Mouse (Mus musculus): ENCODE results near the gene Dlk1. TPM values are rescaled to one million over a fixed set of nuclear protein-coding genes. Genes with fewer than 3 reads are reported as not detected.

Dlk1 gene
- polyA plus RNA-seq, 1 experiment from 2014 or later: 272 TPM

- Histone ChIP-seq H3K9me3 (no peaks in the 10 kb centered on the region), H3K27me3 (peaks cover 5% of the 10 kb centered on the region; the same call in 1 of the 2 replicates), H3K36me3 (no peaks in the 10 kb centered on the region), H3K27ac (no peak overlapping the region), H3K9ac (no peak overlapping the region), H3K4me2 (no peak overlapping the region), H3K4me1 (peaks cover 38% of the 10 kb centered on the region), H3K4me3 (no peak overlapping the region)
- ATAC-seq (ENCODE audit: insufficient number of reproducible peaks, insufficient read depth, low FRiP score, low TSS enrichment, low read depth): no peak
- 76% methylated on average over 12 of the region's 12 CpGs for WGBS
Measured at GRCm38 (mm10) chr12:109420006-109420405, 32.6 kb upstream of the Dlk1 start.

DNA sequence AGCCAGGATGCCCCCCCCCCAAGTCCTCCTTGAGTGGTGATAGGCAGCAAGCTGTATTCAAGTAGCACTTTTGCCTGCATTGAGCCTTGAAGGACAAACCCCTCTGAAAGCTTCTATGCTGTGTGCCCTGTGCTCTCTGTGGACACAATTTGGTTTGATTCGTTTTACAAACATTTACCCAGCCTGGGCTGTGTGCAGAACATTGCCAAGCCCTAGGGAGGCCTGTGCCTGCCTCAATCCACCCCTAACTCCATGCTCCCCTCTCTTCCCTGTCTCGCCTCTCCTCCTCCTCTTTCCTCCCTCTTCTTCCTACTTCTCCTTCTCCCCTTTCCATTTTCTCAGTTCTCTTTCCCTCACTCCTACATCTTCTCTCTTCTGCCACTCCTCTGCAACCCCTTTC, 29.5 kb upstream of the Dlk1 start:
- H3K9me3 ChIP-seq: no peaks in the 10 kb centered on the region
- H3K9ac ChIP-seq: 0 out of 2 replicates have a peak overlapping the region, but pooled peaks have one; percentile 11
- H3K4me1 ChIP-seq: peaks cover 31% of the 10 kb centered on the region
- ATAC-seq (ENCODE audit: insufficient number of reproducible peaks, insufficient read depth, low FRiP score, low TSS enrichment, low read depth): no peak
- no peak overlapping the region for H3K4me3 ChIP-seq
- H3K36me3 ChIP-seq: no peaks in the 10 kb centered on the region
- 51% methylated on average over 2 of the region's 2 CpGs for WGBS
- H3K27ac ChIP-seq: no peak overlapping the region
- no peak overlapping the region for H3K4me2 ChIP-seq
- peaks cover 10% of the 10 kb centered on the region; the same call in 1 of the 2 replicates for H3K27me3 ChIP-seq

GRCm38 (mm10) chr12:109423716-109424429, 28.8 kb upstream of the Dlk1 start:
- 71% methylated on average over 4 of the region's 4 CpGs for WGBS
- no peaks in the 10 kb centered on the region for H3K36me3 ChIP-seq
- ATAC-seq (ENCODE audit: insufficient number of reproducible peaks, insufficient read depth, low FRiP score, low TSS enrichment, low read depth): no peak
- H3K9ac ChIP-seq: no peak overlapping the region
- H3K27me3 ChIP-seq: peaks cover 10% of the 10 kb centered on the region; the same call in 1 of the 2 replicates
- no peak overlapping the region for H3K27ac ChIP-seq
- H3K9me3 ChIP-seq: no peaks in the 10 kb centered on the region
- no peak overlapping the region for H3K4me3 ChIP-seq
- H3K4me2 ChIP-seq: no peak overlapping the region
- H3K4me1 ChIP-seq: peaks cover 27% of the 10 kb centered on the region

DNA sequence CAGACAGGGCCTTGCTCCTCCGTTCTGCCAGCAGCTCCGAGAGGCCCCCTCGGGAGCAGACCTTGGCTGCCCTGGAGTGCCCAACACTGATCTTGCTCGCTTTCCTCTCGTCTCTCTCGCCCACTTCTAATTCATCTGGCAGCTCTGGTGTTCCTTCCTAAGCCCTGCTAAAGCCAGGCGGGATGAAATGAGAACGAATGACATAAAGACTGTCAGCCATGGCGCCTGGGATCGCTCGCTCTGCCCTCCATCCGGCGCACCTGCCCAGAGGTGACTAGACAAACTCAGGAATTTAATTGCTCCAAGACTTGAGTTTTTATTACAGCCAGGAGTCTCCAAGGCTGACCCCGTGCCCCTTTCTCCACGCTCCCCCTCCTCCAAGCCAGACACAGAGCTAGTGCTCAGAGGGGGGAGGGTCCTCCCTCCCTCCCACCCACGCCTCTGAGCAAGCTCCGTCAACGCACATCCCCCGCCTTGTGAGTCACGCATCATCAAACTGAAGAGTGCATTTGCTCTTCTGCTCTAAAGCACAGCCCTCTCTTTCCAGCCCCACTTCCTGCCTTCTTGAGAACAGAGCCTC, 27.8 kb upstream of the Dlk1 start:
- H3K36me3 ChIP-seq: no peaks in the 10 kb centered on the region
- no peaks in the 10 kb centered on the region for H3K9me3 ChIP-seq
- H3K27me3 ChIP-seq: peaks cover 10% of the 10 kb centered on the region; the same call in 1 of the 2 replicates
- 0 out of 2 replicates have a peak overlapping the region, but pooled peaks have one; percentile 11 for H3K9ac ChIP-seq
- peaks cover 23% of the 10 kb centered on the region for H3K4me1 ChIP-seq
- no peak overlapping the region for H3K4me3 ChIP-seq
- no peak overlapping the region for H3K27ac ChIP-seq
- peak overlapping the region; percentile 39 for H3K4me2 ChIP-seq
- 7% methylated on average over 20 of the region's 20 CpGs for WGBS
- no peak for ATAC-seq (ENCODE audit: insufficient number of reproducible peaks, insufficient read depth, low FRiP score, low TSS enrichment, low read depth)

DNA sequence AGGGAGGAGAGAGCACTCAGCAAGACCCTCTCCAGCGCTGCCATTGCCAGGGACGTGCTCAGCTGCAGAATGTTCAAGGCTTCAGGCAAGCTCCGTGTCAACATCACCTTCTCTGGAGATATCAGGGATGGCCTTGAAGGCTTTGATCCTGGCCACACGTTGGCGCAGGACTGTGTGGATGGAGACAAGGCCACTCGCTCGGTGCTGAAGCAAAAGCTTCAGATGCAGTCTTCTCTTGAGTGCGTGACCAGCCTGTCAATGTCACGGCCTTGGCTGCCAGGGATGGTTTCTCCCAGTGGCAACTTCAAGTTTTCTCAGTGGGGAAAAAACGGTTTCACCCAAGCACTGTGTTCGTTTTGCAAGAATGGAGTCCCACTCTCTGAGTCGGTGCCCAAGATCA, 26.6 kb upstream of the Dlk1 start:
- Histone ChIP-seq H3K27me3 (peaks cover 10% of the 10 kb centered on the region; the same call in 1 of the 2 replicates), H3K27ac (0 out of 2 replicates have a peak overlapping the region, but pooled peaks have one; percentile 17), H3K4me2 (no peak overlapping the region), H3K36me3 (no peaks in the 10 kb centered on the region), H3K9ac (no peak overlapping the region), H3K9me3 (no peaks in the 10 kb centered on the region), H3K4me1 (peaks cover 19% of the 10 kb centered on the region), H3K4me3 (no peak overlapping the region)
- WGBS: 84% methylated on average over 12 of the region's 12 CpGs
- ATAC-seq (ENCODE audit: insufficient number of reproducible peaks, insufficient read depth, low FRiP score, low TSS enrichment, low read depth): no peak

GRCm38 (mm10) chr12:109432475-109433130, 20.0 kb upstream of the Dlk1 start:
- ATAC-seq (ENCODE audit: insufficient number of reproducible peaks, insufficient read depth, low FRiP score, low TSS enrichment, low read depth): no peak
- Histone ChIP-seq H3K4me3 (no peak overlapping the region), H3K36me3 (no peaks in the 10 kb centered on the region), H3K4me2 (no peak overlapping the region), H3K4me1 (peaks cover 20% of the 10 kb centered on the region), H3K9ac (no peak overlapping the region), H3K9me3 (no peaks in the 10 kb centered on the region), H3K27ac (no peak overlapping the region), H3K27me3 (no peaks in the 10 kb centered on the region; the same call in 1 of the 2 replicates)
- WGBS: 81% methylated on average over 6 of the region's 6 CpGs

DNA sequence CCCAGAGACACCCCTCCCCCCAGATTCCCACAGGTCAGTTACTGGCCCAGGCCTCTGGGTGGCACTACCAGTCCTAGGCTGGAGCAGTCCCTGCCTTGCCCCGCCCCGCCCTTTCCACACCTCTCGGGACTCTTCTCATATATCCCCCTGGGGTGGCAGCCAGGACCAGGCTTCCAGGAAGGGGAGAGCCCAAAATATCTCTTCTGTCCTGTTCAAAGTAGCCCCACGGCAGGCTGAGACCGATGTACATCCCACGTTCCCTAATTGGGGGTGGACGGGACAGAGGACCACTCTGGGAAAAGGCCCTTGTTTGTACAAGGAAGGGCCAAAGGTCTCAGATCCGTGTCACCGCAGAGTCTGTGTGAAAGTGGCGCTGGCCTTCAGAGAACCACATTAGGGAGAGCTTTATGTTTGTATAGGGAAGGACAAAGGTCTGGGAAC, 16.2 kb upstream of the Dlk1 start:
- no peak for ATAC-seq (ENCODE audit: insufficient number of reproducible peaks, insufficient read depth, low FRiP score, low TSS enrichment, low read depth)
- WGBS: 13% methylated on average over 10 of the region's 10 CpGs
- peaks cover 55% of the 10 kb centered on the region for H3K4me1 ChIP-seq
- H3K4me3 ChIP-seq: no peak overlapping the region
- no peaks in the 10 kb centered on the region for H3K36me3 ChIP-seq
- H3K4me2 ChIP-seq: peak overlapping the region; percentile 23
- H3K9ac ChIP-seq: peak overlapping the region; percentile 32; the same call in 1 of the 2 replicates
- H3K9me3 ChIP-seq: no peaks in the 10 kb centered on the region
- peak overlapping the region; percentile 75 for H3K27ac ChIP-seq
- H3K27me3 ChIP-seq: no peaks in the 10 kb centered on the region; the same call in 1 of the 2 replicates

DNA sequence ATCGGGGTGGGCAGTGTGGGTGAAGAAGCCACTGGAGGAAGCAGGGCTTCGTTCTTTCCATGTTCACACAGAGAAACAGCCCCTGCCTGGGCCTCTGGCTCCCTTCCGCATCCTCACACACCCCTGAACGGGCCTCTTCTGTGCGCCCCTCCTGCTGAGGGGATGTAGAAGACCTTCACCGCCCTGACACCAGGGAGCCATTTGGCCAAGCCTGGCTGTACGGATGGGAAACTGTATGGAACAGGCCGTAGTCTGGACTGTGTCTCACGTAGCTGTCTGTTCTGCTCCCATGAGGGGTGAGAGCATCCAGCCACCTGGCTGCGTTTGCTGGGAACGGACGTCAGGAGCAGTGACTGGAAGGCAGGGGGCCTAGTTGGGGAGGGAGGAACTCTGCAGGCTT, 15.8 kb upstream of the Dlk1 start:
- H3K36me3 ChIP-seq: no peaks in the 10 kb centered on the region
- peak overlapping the region; percentile 32; the same call in 1 of the 2 replicates for H3K9ac ChIP-seq
- H3K4me1 ChIP-seq: peaks cover 60% of the 10 kb centered on the region
- H3K4me3 ChIP-seq: no peak overlapping the region
- H3K27ac ChIP-seq: peak overlapping the region; percentile 75
- 17% methylated on average over 12 of the region's 12 CpGs for WGBS
- no peak for ATAC-seq (ENCODE audit: insufficient number of reproducible peaks, insufficient read depth, low FRiP score, low TSS enrichment, low read depth)
- H3K27me3 ChIP-seq: no peaks in the 10 kb centered on the region; the same call in 1 of the 2 replicates
- peak overlapping the region; percentile 23 for H3K4me2 ChIP-seq
- H3K9me3 ChIP-seq: no peaks in the 10 kb centered on the region

DNA sequence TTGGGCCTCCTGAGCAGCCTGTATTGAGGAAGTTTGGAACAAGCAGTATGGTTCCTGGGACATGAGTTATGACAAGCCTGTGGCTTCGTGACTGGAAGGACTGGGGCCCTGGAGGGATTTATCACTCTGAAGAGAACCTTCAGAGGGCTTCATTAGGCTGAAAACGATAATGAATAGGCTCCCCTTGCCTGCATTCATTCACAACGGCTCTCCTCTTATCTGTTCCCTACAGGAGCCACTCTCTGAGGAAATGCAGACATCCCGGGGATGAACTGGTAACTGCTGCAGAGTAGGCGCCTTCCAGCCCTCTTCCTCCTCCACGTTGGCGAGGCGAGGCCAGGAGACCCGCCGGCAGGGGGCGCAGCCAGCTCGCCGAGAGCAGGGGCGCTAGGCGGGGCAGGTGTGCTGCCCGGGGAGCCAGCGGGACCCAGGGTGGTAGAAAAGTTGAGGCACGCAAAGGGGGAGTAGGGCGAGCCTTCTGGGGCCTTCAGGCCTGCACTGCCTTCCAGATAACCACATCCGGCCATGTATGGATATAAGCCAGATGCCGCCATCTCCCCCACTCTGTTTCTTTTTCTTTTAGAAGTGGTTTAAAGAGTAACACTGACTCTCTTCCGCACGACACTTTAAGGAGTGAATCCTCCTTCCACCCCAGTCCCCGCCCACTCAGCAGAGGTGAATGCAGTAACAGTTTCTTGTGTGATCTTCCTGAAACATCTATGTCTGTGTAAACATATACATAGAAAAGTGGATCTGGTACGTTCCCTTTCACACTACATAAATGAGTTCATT, 14.9 kb upstream of the Dlk1 start:
- WGBS: 5% methylated on average over 25 of the region's 25 CpGs
- Histone ChIP-seq H3K4me2 (peak overlapping the region; percentile 54), H3K27ac (peak overlapping the region; percentile 75), H3K27me3 (no peaks in the 10 kb centered on the region; the same call in 1 of the 2 replicates), H3K4me1 (peaks cover 61% of the 10 kb centered on the region), H3K4me3 (peak overlapping the region; percentile 20), H3K36me3 (no peaks in the 10 kb centered on the region), H3K9me3 (no peaks in the 10 kb centered on the region), H3K9ac (peak overlapping the region; percentile 36; the same call in 1 of the 2 replicates)
- peak; percentile 33; the same call in 1 of the 2 replicates for ATAC-seq (ENCODE audit: insufficient number of reproducible peaks, insufficient read depth, low FRiP score, low TSS enrichment, low read depth)

GRCm38 (mm10) chr12:109438383-109438782, 14.2 kb upstream of the Dlk1 start:
- ATAC-seq (ENCODE audit: insufficient number of reproducible peaks, insufficient read depth, low FRiP score, low TSS enrichment, low read depth): no peak
- 72% methylated on average over 6 of the region's 6 CpGs for WGBS
- H3K27ac ChIP-seq: peak overlapping the region; percentile 51
- no peak overlapping the region for H3K4me3 ChIP-seq
- peaks cover 66% of the 10 kb centered on the region for H3K4me1 ChIP-seq
- no peaks in the 10 kb centered on the region for H3K9me3 ChIP-seq
- no peaks in the 10 kb centered on the region; the same call in 1 of the 2 replicates for H3K27me3 ChIP-seq
- no peak overlapping the region for H3K4me2 ChIP-seq
- H3K9ac ChIP-seq: no peak overlapping the region
- H3K36me3 ChIP-seq: no peaks in the 10 kb centered on the region

- Histone ChIP-seq H3K9ac (no peak overlapping the region), H3K9me3 (no peaks in the 10 kb centered on the region), H3K4me3 (no peak overlapping the region), H3K27ac (no peak overlapping the region), H3K4me2 (no peak overlapping the region), H3K36me3 (no peaks in the 10 kb centered on the region), H3K4me1 (peaks cover 81% of the 10 kb centered on the region), H3K27me3 (no peaks in the 10 kb centered on the region)
- WGBS: 35% methylated on average over 6 of the region's 6 CpGs
- no peak for ATAC-seq (ENCODE audit: insufficient number of reproducible peaks, insufficient read depth, low FRiP score, low TSS enrichment, low read depth)
Measured at GRCm38 (mm10) chr12:109439974-109440373, 12.6 kb upstream of the Dlk1 start.
